Mouse (Mus musculus): ENCODE results near the gene Large2.
A peak's percentile ranks its signal among the peaks of the same experiment; 100 is the strongest.

- TF ChIP-seq POLR2A (IDR thresholded peaks at IDR 0.05; ENCODE audit: extremely low read depth, insufficient read depth, low read length) (peak; percentile 28; the same call in 1 of the 2 replicates), CTCF (IDR thresholded peaks at IDR 0.05; ENCODE audit: extremely low read depth, insufficient read depth, low read length) (no peak)
Observed at GRCm38 (mm10) chr2:92392318-92393264, 17.9 kb upstream of the Large2 start.
